Mouse (Mus musculus): Measurements from ENCODE around the gene Abhd4. TPM values are rescaled to one million over a fixed set of nuclear protein-coding genes. Genes with fewer than 3 reads are reported as not detected.

The Abhd4 gene
- total and polyA plus RNA-seq, 2 experiments from 2014 or later, result 76.9 to 126 TPM

DNA sequence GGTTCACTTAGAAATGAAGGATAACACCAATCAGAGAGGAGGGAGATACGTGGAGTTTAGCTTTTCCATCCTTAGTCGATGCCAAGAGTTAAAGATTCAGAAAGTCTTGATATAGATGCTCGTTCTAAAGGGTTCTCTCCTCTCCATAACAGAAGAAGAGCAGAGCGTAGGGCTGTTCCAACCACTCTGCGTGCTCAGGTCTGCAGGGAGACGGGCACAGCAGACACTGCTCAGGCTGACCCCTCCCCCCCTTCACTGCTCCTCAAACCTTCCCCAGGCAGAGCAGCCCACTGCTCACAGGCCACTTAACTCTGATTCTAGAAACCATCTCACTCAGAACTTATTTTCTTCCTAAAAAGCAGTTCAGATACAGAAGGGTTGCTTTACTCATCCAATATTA is 45.2 kb upstream of the Abhd4 start:
- H3K4me2 ChIP-seq (ENCODE audit: low read depth, low read length), result no peak overlapping the region
- no peak overlapping the region for H3K9ac ChIP-seq (replicated peaks; ENCODE audit: low read length)
- WGBS, result 74% methylated on average over 6 of the region's 6 CpGs
- no peaks in the 10 kb centered on the region for H3K27me3 ChIP-seq (ENCODE audit: insufficient read depth, low read length)
- H3K4me1 ChIP-seq (ENCODE audit: insufficient read depth, low read length), result no peaks in the 10 kb centered on the region
- ATAC-seq (no peak), DNase-seq (ENCODE audit: low spot score) (no peak)
- TF ChIP-seq CTCF (IDR thresholded peaks at IDR 0.05; ENCODE audit: low read depth), result no peak
- no peaks in the 10 kb centered on the region for H3K36me3 ChIP-seq (ENCODE audit: insufficient read depth, low read length)
- H3K9me3 ChIP-seq (ENCODE audit: low read length), result no peaks in the 10 kb centered on the region
- no peak overlapping the region for H3K4me3 ChIP-seq (ENCODE audit: low read length)
- no peak overlapping the region for H3K27ac ChIP-seq

GRCm38 (mm10) chr14:54209932-54210331 is 44.1 kb upstream of the Abhd4 start:
- no peak overlapping the region for H3K27ac ChIP-seq
- no peak for TF ChIP-seq CTCF (IDR thresholded peaks at IDR 0.05; ENCODE audit: low read depth)
- no peak overlapping the region for H3K4me3 ChIP-seq (ENCODE audit: low read length)
- DNase-seq (ENCODE audit: low spot score) (no peak), ATAC-seq (no peak)
- no peaks in the 10 kb centered on the region for H3K9me3 ChIP-seq (ENCODE audit: low read length)
- no peak overlapping the region for H3K4me2 ChIP-seq (ENCODE audit: low read depth, low read length)
- no peak overlapping the region for H3K9ac ChIP-seq (replicated peaks; ENCODE audit: low read length)
- H3K36me3 ChIP-seq (ENCODE audit: insufficient read depth, low read length), result no peaks in the 10 kb centered on the region
- 0 out of 2 replicates have a peak, but pooled peaks cover 4% of the 10 kb centered on the region for H3K4me1 ChIP-seq (ENCODE audit: insufficient read depth, low read length)
- H3K27me3 ChIP-seq (ENCODE audit: insufficient read depth, low read length), result no peaks in the 10 kb centered on the region
- 78% methylated on average over 5 of the region's 5 CpGs for WGBS

DNA sequence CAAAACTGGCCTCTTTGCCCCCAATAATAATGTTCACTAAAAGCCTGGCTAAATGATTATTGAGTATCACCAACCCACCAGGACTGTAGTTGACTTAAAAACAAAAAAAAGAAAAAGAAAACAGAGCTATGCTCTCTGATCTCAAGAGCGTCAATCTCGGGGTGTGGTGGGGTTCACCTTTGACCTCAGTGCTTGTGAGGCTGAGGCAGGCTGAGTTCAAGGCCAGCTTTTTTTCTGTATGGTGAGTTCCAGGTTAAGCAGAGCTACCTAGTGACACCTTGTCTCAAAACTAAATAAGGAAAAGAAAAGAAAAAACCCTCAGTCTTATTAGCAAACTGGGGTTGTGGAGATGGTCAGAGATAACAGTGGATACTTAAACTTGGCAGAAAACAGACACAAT is 43.6 kb upstream of the Abhd4 start:
- TF ChIP-seq CTCF (IDR thresholded peaks at IDR 0.05; ENCODE audit: low read depth), result no peak
- H3K9ac ChIP-seq (replicated peaks; ENCODE audit: low read length), result no peak overlapping the region
- ATAC-seq (no peak), DNase-seq (ENCODE audit: low spot score) (no peak)
- no peaks in the 10 kb centered on the region for H3K36me3 ChIP-seq (ENCODE audit: insufficient read depth, low read length)
- WGBS, result 91% methylated on average over 2 of the region's 2 CpGs
- no peak overlapping the region for H3K4me2 ChIP-seq (ENCODE audit: low read depth, low read length)
- H3K4me3 ChIP-seq (ENCODE audit: low read length), result no peak overlapping the region
- H3K27me3 ChIP-seq (ENCODE audit: insufficient read depth, low read length), result no peaks in the 10 kb centered on the region
- H3K27ac ChIP-seq, result no peak overlapping the region
- H3K9me3 ChIP-seq (ENCODE audit: low read length), result no peaks in the 10 kb centered on the region
- 0 out of 2 replicates have a peak, but pooled peaks cover 4% of the 10 kb centered on the region for H3K4me1 ChIP-seq (ENCODE audit: insufficient read depth, low read length)

DNA sequence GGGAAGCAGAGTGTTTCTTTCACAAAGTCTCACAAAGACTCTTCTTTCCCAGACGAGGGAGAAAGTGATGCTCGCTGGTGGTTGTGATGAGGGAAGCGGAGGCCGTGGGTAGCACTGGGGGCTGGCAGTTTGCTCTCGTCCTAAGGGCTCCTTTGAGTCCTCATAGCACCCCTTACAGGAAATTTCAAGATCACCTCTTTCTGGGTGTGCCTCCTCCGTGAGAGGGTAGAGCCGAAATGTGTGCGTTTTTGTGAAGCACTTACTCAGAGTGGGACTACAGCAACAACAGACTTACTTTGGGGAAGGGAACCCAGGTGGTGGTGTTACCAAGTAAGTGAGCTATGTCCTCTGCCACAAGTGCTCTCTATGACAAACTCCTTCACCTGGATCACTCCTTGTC is 42.8 kb upstream of the Abhd4 start:
- no peak overlapping the region for H3K27ac ChIP-seq
- H3K4me2 ChIP-seq (ENCODE audit: low read depth, low read length), result no peak overlapping the region
- no peak for ATAC-seq
- H3K4me3 ChIP-seq (ENCODE audit: low read length), result no peak overlapping the region
- WGBS, result 90% methylated on average over 8 of the region's 8 CpGs
- 0 out of 2 replicates have a peak, but pooled peaks cover 4% of the 10 kb centered on the region for H3K4me1 ChIP-seq (ENCODE audit: insufficient read depth, low read length)
- no peak for TF ChIP-seq CTCF (IDR thresholded peaks at IDR 0.05; ENCODE audit: low read depth)
- H3K9me3 ChIP-seq (ENCODE audit: low read length), result no peaks in the 10 kb centered on the region
- DNase-seq (ENCODE audit: low spot score), result no peak
- no peaks in the 10 kb centered on the region for H3K36me3 ChIP-seq (ENCODE audit: insufficient read depth, low read length)
- no peak overlapping the region for H3K9ac ChIP-seq (replicated peaks; ENCODE audit: low read length)
- H3K27me3 ChIP-seq (ENCODE audit: insufficient read depth, low read length), result no peaks in the 10 kb centered on the region

GRCm38 (mm10) chr14:54211755-54212154 is 42.2 kb upstream of the Abhd4 start:
- ATAC-seq, result no peak
- H3K9ac ChIP-seq (replicated peaks; ENCODE audit: low read length), result no peak overlapping the region
- H3K9me3 ChIP-seq (ENCODE audit: low read length), result no peaks in the 10 kb centered on the region
- H3K4me2 ChIP-seq (ENCODE audit: low read depth, low read length), result no peak overlapping the region
- no peak overlapping the region for H3K4me3 ChIP-seq (ENCODE audit: low read length)
- TF ChIP-seq CTCF (IDR thresholded peaks at IDR 0.05; ENCODE audit: low read depth), result no peak
- 86% methylated on average over 5 of the region's 5 CpGs for WGBS
- H3K27me3 ChIP-seq (ENCODE audit: insufficient read depth, low read length), result no peaks in the 10 kb centered on the region
- no peak overlapping the region for H3K27ac ChIP-seq
- 0 out of 2 replicates have a peak, but pooled peaks cover 4% of the 10 kb centered on the region for H3K4me1 ChIP-seq (ENCODE audit: insufficient read depth, low read length)
- no peak for DNase-seq (ENCODE audit: low spot score)
- no peaks in the 10 kb centered on the region for H3K36me3 ChIP-seq (ENCODE audit: insufficient read depth, low read length)

DNA sequence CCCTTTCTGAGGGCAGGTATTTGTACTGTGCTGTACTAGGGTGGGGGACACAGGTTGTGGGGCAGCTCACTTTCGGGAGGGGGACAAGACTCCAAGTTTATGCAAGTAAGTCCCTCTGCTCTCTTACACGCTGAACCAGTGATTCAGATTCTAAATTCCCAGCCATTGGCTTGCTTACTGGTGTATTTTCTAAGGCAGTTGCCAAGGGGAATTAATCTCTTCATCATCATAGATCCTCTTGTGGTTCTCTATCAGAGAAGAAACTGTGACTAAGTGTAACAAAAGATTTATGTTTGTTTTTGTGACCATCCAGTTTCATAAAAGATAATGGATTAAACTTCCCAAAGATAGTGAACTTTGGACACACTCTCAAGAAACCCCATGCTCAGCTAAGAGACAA is 40.3 kb upstream of the Abhd4 start:
- Histone ChIP-seq H3K36me3 (ENCODE audit: insufficient read depth, low read length) (no peaks in the 10 kb centered on the region), H3K4me2 (ENCODE audit: low read depth, low read length) (no peak overlapping the region), H3K4me3 (ENCODE audit: low read length) (no peak overlapping the region), H3K27me3 (ENCODE audit: insufficient read depth, low read length) (no peaks in the 10 kb centered on the region), H3K27ac (no peak overlapping the region), H3K9me3 (ENCODE audit: low read length) (no peaks in the 10 kb centered on the region), H3K9ac (replicated peaks; ENCODE audit: low read length) (no peak overlapping the region), H3K4me1 (ENCODE audit: insufficient read depth, low read length) (0 out of 2 replicates have a peak, but pooled peaks cover 4% of the 10 kb centered on the region)
- DNase-seq (ENCODE audit: low spot score) (no peak), ATAC-seq (no peak)
- WGBS, result 74% methylated on average over 2 of the region's 2 CpGs
- TF ChIP-seq CTCF (IDR thresholded peaks at IDR 0.05; ENCODE audit: low read depth), result no peak

- Histone ChIP-seq H3K9me3 (ENCODE audit: low read length) (no peaks in the 10 kb centered on the region), H3K4me2 (ENCODE audit: low read depth, low read length) (no peak overlapping the region), H3K36me3 (ENCODE audit: insufficient read depth, low read length) (no peaks in the 10 kb centered on the region), H3K27ac (no peak overlapping the region), H3K4me3 (ENCODE audit: low read length) (no peak overlapping the region), H3K27me3 (ENCODE audit: insufficient read depth, low read length) (no peaks in the 10 kb centered on the region), H3K4me1 (ENCODE audit: insufficient read depth, low read length) (0 out of 2 replicates have a peak, but pooled peaks cover 4% of the 10 kb centered on the region), H3K9ac (replicated peaks; ENCODE audit: low read length) (no peak overlapping the region)
- DNase-seq (ENCODE audit: low spot score) (no peak), ATAC-seq (no peak)
- 15% methylated on average over 2 of the region's 2 CpGs for WGBS
- TF ChIP-seq CTCF (IDR thresholded peaks at IDR 0.05; ENCODE audit: low read depth), result no peak
Measured at GRCm38 (mm10) chr14:54214477-54214876, 39.5 kb upstream of the Abhd4 start.
